Mouse (Mus musculus): ENCODE measurements around the gene Sirpa. TPM values are rescaled to one million over a fixed set of nuclear protein-coding genes. Genes with fewer than 3 reads are reported as not detected.
A peak's percentile ranks its signal among the peaks of the same experiment; 100 is the strongest.

Gene Sirpa
- 1 to 10 TPM; 5.0 to 7.4 TPM for total RNA-seq (2021)
- long read RNA-seq, experiment 1, transcript Sirpa-203 (8 exons, 3,982 nt), result major isoform, 6 of 11 reads
- long read RNA-seq, experiment 1, partial matches to known transcripts, result 1 of 11 reads
- long read RNA-seq, experiment 1, other reads (novel, unspliced or antisense), result 1 of 11 reads
- long read RNA-seq, experiment 2, partial matches to known transcripts, result 1 of 11 reads
- long read RNA-seq, experiment 2, other reads (novel, unspliced or antisense), result 7 of 11 reads

- TF ChIP-seq CTCF (IDR thresholded peaks at IDR 0.05), result no peak
- DNase-seq, result peak; percentile 81
- H3K27ac ChIP-seq, result peak within 1 kb of the TSS; percentile 91
- intact Hi-C loops (cut with DNase I), result no loop called here
- peak within 1 kb of the TSS; percentile 87 for H3K4me3 ChIP-seq
These were observed at the start of gene Sirpa for GRCm38 (mm10) chr2:129592459-129593140. TSS of gene Sirpa (plus strand) at chr2:129592835.

GRCm38 (mm10) chr2:129544448-129544847, 48.2 kb upstream of the Sirpa start:
- no peak for TF ChIP-seq CTCF (IDR thresholded peaks at IDR 0.05)
- no peak for DNase-seq
- Histone ChIP-seq H3K27ac (no peak overlapping the region), H3K4me3 (no peak overlapping the region)
- intact Hi-C loops (cut with DNase I), result no loop called here

DNA sequence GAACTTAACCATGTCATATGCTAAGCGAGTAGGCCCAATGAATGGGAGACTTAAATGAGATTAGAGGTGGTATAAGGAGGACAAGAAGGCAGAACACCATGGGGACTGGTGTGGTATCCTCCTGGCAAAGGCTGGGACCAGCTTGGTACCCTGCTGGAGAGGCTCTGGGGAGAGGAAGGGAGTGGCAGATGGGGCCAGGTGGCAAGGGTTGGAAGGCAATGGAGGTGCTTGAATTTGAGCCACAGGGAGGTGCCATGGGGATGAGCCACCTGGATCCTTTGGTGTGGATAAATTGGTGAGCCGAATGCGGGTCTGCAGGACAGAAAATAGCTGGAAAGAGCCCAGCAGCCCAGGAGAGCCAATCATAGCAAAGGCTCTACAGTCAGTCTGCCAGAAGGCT, 47.7 kb upstream of the Sirpa start:
- H3K4me3 ChIP-seq, result no peak overlapping the region
- no peak overlapping the region for H3K27ac ChIP-seq
- no peak for DNase-seq
- TF ChIP-seq CTCF (IDR thresholded peaks at IDR 0.05), result no peak
- intact Hi-C loops (cut with DNase I), result no loop called here

- Histone ChIP-seq H3K4me3 (no peak overlapping the region), H3K27ac (no peak overlapping the region)
- TF ChIP-seq CTCF (IDR thresholded peaks at IDR 0.05), result no peak
- intact Hi-C loops (cut with DNase I), result no loop called here
- DNase-seq, result no peak
These were observed 47.0 kb upstream of the Sirpa start for GRCm38 (mm10) chr2:129545596-129545995.

- intact Hi-C loops (cut with DNase I), result no loop called here
- TF ChIP-seq CTCF (IDR thresholded peaks at IDR 0.05), result no peak
- Histone ChIP-seq H3K4me3 (no peak overlapping the region), H3K27ac (no peak overlapping the region)
- no peak for DNase-seq
These were observed 45.9 kb upstream of the Sirpa start for GRCm38 (mm10) chr2:129546772-129547171.

DNA sequence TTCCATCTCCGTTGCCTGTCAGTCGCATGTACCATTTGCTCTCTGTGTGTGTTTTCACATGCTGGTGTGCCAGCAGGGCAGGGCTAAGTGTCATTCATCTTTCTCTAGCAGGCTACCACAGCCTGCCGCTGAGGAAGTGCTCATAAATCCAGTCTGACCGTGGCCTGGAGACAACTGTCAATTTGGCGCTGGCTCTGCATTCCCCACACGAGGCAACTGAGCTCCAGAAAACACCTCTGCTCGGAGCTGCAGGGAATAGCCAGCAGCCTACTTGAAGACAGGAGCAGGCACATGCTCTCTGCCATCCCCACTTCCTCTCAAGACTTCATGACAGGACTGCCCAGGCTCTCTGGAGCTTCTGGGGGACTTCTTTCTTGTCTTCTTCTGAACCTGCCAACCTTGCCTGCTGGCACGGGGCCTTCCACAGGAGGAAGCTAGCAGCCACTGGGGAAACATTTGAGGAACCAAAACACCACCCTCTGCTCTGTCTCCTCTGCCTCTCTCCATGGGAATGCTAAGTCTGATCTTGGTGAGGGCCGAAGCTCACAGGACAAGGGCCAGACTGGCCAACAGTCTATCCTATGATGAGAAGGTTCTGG, 43.0 kb upstream of the Sirpa start:
- Histone ChIP-seq H3K27ac (no peak overlapping the region), H3K4me3 (no peak overlapping the region)
- intact Hi-C loops (cut with DNase I), result no loop called here
- no peak for TF ChIP-seq CTCF (IDR thresholded peaks at IDR 0.05)
- DNase-seq, result peak; percentile 60

DNA sequence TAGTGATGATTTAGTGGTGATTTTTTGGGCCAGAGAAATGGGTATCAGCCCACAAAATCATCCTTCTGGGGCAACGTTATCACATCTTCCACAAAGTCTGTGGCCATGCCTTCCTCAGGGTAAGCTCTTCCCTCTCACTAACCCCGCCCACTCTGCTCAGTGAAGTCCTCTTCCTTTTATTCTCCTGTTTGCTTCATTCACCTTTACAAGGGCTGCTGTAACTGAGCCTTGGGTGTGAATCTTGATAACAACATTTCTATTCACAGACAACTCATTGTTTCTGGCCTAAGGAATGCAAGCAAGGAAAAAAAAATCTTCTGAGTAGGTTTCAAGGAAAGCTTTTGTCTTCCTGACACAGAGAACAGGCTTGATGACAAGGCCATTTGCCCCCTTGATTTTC, 41.9 kb upstream of the Sirpa start:
- DNase-seq, result no peak
- no peak overlapping the region for H3K4me3 ChIP-seq
- TF ChIP-seq CTCF (IDR thresholded peaks at IDR 0.05), result no peak
- intact Hi-C loops (cut with DNase I), result no loop called here
- no peak overlapping the region for H3K27ac ChIP-seq

DNA sequence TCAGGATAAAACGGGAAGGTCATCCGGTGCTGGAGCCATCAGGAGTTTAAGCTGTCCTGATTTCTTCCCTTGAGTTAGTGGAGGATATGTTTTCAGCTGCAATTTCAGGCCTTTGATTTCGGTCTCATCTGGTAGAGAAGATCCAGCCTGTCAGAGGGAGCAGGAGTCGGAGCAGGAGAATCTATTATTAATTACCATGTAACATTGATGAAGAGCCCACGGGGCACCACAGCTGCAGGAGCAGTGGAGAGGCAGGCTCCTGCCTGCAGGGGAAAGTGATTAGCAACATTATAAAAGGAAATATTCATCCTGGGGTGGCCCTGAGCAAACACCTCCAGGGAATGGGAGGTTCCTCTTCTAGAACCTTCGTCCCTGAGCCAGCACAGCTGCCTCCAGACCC, 36.6 kb upstream of the Sirpa start:
- no peak overlapping the region for H3K4me3 ChIP-seq
- intact Hi-C loops (cut with DNase I), result no loop called here
- no peak overlapping the region for H3K27ac ChIP-seq
- no peak for DNase-seq
- TF ChIP-seq CTCF (IDR thresholded peaks at IDR 0.05), result no peak

DNA sequence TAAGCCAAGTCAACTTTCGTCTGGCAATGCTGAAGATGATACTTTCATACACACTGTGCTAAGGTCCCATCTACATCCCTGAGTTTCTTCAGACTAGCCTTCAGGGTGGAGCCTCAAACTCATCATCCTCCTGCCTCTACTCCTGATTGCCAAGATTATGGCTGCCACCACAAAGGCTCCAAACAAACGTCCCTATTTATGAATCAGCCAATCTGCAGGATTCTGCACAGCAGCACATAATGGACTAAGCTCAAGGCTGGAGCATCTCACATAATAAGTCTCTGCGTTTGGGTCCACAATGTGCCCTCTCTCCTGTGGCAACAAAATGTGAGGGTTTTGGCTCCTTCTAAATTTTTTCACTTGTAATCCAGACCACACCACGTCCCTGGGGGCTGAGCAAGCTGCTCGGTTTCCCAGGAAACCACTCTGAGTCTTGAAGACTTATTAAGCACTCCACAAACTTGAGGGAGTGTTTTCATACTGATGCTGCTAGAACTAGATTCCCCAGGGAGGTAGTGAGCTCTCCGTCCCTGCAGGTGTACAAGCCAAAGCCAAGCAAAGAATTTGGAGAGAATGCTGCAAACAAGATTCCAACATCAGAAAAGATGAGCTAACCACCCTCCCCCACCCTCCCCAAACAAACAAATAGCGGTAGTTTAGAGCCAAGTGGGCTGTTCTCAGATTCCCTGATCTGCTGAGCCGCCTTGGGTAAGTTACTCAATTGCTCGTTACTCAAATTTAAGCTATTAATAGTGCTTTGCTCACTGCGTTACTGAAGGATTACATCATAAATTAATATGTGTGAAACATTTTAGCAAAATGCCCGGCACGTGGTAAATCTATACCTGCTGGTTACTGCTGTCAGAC, 34.4 kb upstream of the Sirpa start:
- DNase-seq, result peak; percentile 77
- Histone ChIP-seq H3K27ac (peak overlapping the region; percentile 63), H3K4me3 (no peak overlapping the region)
- intact Hi-C loops (cut with DNase I), result no loop called here
- TF ChIP-seq CTCF (IDR thresholded peaks at IDR 0.05), result no peak

DNA sequence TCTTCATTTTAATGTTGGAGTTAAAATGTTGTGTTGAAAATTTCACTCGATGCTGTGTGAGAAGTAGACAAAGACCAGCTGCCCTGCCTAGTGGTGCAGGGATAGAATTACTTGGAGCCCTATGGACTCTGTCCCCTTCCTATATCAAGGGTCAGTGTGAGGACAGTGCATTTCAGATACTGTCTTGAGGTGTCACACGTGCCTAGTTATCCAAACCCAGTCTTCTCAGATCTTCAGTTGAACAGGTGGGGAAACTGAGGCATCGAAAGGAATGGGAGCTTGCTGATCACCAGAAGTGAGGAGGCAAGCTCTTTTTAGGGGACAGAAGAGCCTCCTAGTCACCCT, 33.8 kb upstream of the Sirpa start:
- intact Hi-C loops (cut with DNase I), result no loop called here
- TF ChIP-seq CTCF (IDR thresholded peaks at IDR 0.05), result no peak
- DNase-seq, result no peak
- no peak overlapping the region for H3K4me3 ChIP-seq
- peak overlapping the region; percentile 63 for H3K27ac ChIP-seq

DNA sequence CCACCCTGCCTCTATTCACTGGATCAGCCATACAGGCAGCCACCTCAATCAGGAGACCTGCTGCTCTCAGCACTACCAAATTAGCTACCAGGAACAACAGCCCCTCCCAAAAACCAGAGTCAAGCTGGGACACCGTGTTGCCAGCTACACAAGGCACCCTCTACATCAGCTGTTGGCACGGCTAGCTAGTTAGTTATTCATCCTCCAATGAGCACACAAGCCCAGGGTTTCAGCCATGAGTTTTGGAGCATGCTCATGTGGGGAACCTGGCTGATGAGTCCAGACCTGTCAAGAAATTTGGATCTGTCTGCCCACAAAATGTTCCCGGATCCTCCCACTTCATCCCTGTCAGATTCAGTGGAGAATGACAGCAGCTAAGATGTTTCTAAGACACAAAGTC, 30.8 kb upstream of the Sirpa start:
- TF ChIP-seq CTCF (IDR thresholded peaks at IDR 0.05), result no peak
- Histone ChIP-seq H3K4me3 (no peak overlapping the region), H3K27ac (no peak overlapping the region)
- intact Hi-C loops (cut with DNase I), result no loop called here
- no peak for DNase-seq

DNA sequence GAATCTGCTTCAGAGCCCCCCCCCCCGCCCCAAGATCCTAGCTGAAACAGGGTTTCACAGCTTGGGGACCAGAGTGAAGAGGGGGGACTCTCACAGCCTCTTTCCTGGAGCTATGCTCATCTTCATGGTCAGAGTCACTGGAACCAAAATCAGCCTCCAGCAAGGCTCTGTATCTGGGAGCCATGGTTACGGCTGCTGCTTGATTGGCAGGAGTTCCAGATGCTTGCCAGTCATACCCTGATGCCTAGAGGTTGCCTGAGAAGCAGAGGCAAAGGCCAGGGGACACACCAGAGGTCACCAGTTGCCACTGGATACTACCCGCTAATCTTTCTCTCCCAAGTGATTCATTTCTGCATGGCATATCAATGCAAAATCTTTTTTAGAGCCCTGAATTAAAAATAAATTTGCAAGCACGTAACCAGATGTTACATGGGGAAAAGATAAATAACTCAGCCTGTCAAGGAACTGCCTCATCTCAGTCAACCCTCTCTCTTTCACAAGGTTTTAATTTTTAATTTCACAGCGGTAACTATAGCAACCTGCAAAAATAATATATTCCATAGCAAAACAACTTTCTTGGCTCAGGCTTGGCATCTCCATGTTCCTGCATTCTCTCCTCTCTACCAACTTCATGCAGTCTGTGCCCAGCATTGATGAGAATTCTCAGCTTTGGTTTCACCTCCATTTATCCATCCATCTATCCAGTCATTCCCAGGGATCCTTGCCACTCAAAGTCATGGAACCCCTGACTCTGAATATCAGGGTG, 28.5 kb upstream of the Sirpa start:
- no peak for TF ChIP-seq CTCF (IDR thresholded peaks at IDR 0.05)
- no peak for DNase-seq
- Histone ChIP-seq H3K27ac (no peak overlapping the region), H3K4me3 (no peak overlapping the region)
- intact Hi-C loops (cut with DNase I), result no loop called here
